Mouse (Mus musculus) right cerebral cortex, postnatal 10 days (tissue): ENCODE data around the gene Kptn.

ENCODE experiments used
- DNase-seq, 2 experiments: peaks; one replicate each; pipeline ENCODE4 v3.0.0; 2021; ENCODE audit warnings: low spot score in 2 of 2

The Kptn gene

GRCm38 (mm10) chr7:16120262-16120600 lies 536 bp downstream of the Kptn start:
- DNase-seq, result no peak

- no peak for DNase-seq
These were observed 6.1 kb downstream of the Kptn start for GRCm38 (mm10) chr7:16125829-16126228.

GRCm38 (mm10) chr7:16128344-16128743 lies 8.6 kb downstream of the Kptn start:
- peak in 1 of 2 experiments; percentile 73 for DNase-seq

- peak in 1 of 2 experiments; percentile 65 for DNase-seq
These were observed 9.2 kb downstream of the Kptn start for GRCm38 (mm10) chr7:16128899-16129298.

- DNase-seq, result peak; percentile 94 to 97
These were observed 9.7 kb downstream of the Kptn start, which contains the start of gene Slc8a2 for GRCm38 (mm10) chr7:16129421-16129845. Gene Slc8a2, plus strand, starts transcription at chr7:16129826.

- DNase-seq, result peak; percentile 88 to 89
These were observed 10.4 kb downstream of the Kptn start for GRCm38 (mm10) chr7:16129846-16130691.

- peak in 1 of 2 experiments; percentile 67 for DNase-seq
These were observed 11.4 kb downstream of the Kptn start for GRCm38 (mm10) chr7:16130956-16131634.

GRCm38 (mm10) chr7:16132161-16132581 lies 12.5 kb downstream of the Kptn start:
- DNase-seq, result peak in 1 of 2 experiments; percentile 70

- no peak for DNase-seq
These were observed 13.2 kb downstream of the Kptn start for GRCm38 (mm10) chr7:16132926-16133325.

GRCm38 (mm10) chr7:16133691-16134090 lies 14.0 kb downstream of the Kptn start:
- DNase-seq, result no peak

- DNase-seq, result peak; percentile 65 to 74
These were observed 15.3 kb downstream of the Kptn start for GRCm38 (mm10) chr7:16134951-16135392.

- DNase-seq, result peak; percentile 82 to 85
These were observed 27.1 kb downstream of the Kptn start for GRCm38 (mm10) chr7:16146489-16147410.

GRCm38 (mm10) chr7:16147643-16148042 lies 27.9 kb downstream of the Kptn start:
- DNase-seq, result peak in 1 of 2 experiments; percentile 53

GRCm38 (mm10) chr7:16149241-16149640 lies 29.5 kb downstream of the Kptn start:
- peak; percentile 82 to 91 for DNase-seq

- DNase-seq, result no peak
These were observed 30.8 kb downstream of the Kptn start for GRCm38 (mm10) chr7:16150191-16151145.

- peak; percentile 78 to 81 for DNase-seq
These were observed 33.8 kb downstream of the Kptn start for GRCm38 (mm10) chr7:16153522-16153921.

GRCm38 (mm10) chr7:16155132-16155872 lies 35.6 kb downstream of the Kptn start:
- peak; percentile 81 to 83 for DNase-seq

GRCm38 (mm10) chr7:16156105-16156714 lies 36.5 kb downstream of the Kptn start:
- DNase-seq, result no peak

GRCm38 (mm10) chr7:16158735-16159134 lies 39.0 kb downstream of the Kptn start:
- DNase-seq, result no peak
